Comparison of ENCODE assay signal across 14 mouse cellular contexts in genomic region chr13:58534861-58535260, GRCm38 (mm10).
"Had no signal": no experiment of that assay in that cellular context is flagged by ENCODE, and none has a peak within 500 bp of the region (broad histone marks: within the 10 kb centered on the region; RNA-seq: fewer than 3 reads in every experiment).

No protein-coding gene starts in this region.

- H3K36me3 ChIP-seq: limb, embryonic 12.5 days; midbrain, embryonic 10.5 days; neural tube, embryonic 12.5 days; stomach, embryonic 15.5 days had no signal

- H3K4me1 ChIP-seq: limb, embryonic 12.5 days; neural tube, embryonic 12.5 days; stomach, embryonic 15.5 days had no signal

- DNase-seq: kidney, adult 9 months; kidney, postnatal 36 days; layer of hippocampus, adult 9-11 months; layer of hippocampus, postnatal 36 days; liver, postnatal 0 days; lung, postnatal 4 days; midbrain, embryonic 14.5 days; thymus, adult 2 months; thymus, postnatal 25 days had no signal

- H3K9me3 ChIP-seq: limb, embryonic 12.5 days; midbrain, embryonic 10.5 days; neural tube, embryonic 12.5 days; stomach, embryonic 15.5 days had no signal

- ATAC-seq: liver, postnatal 0 days had no signal

- H3K27me3 ChIP-seq: limb, embryonic 12.5 days; neural tube, embryonic 12.5 days; stomach, embryonic 15.5 days had no signal

- H3K27ac ChIP-seq: kidney, postnatal 0 days; limb, embryonic 12.5 days; midbrain, embryonic 10.5 days; neural tube, embryonic 12.5 days; stomach, embryonic 15.5 days had no signal

- H3K4me3 ChIP-seq: limb, embryonic 12.5 days; midbrain, embryonic 10.5 days; neural tube, embryonic 12.5 days; stomach, embryonic 15.5 days had no signal

- H3K9ac ChIP-seq: limb, embryonic 12.5 days; liver, postnatal 0 days; neural tube, embryonic 12.5 days; stomach, embryonic 15.5 days had no signal

- H3K4me2 ChIP-seq: limb, embryonic 12.5 days; neural tube, embryonic 12.5 days; stomach, embryonic 15.5 days had no signal
